Mouse (Mus musculus): ENCODE measurements around the gene Wnt6. TPM values are rescaled to one million over a fixed set of nuclear protein-coding genes. Genes with fewer than 3 reads are reported as not detected.
"Not testable (repeated sequence)": the region's sequence is repeated elsewhere in the genome, so short reads cannot be mapped to it uniquely, and the experiment has no call there.

Gene Wnt6
- polyA plus RNA-seq, 1 experiment from 2014 or later = 0.36 TPM

DNA sequence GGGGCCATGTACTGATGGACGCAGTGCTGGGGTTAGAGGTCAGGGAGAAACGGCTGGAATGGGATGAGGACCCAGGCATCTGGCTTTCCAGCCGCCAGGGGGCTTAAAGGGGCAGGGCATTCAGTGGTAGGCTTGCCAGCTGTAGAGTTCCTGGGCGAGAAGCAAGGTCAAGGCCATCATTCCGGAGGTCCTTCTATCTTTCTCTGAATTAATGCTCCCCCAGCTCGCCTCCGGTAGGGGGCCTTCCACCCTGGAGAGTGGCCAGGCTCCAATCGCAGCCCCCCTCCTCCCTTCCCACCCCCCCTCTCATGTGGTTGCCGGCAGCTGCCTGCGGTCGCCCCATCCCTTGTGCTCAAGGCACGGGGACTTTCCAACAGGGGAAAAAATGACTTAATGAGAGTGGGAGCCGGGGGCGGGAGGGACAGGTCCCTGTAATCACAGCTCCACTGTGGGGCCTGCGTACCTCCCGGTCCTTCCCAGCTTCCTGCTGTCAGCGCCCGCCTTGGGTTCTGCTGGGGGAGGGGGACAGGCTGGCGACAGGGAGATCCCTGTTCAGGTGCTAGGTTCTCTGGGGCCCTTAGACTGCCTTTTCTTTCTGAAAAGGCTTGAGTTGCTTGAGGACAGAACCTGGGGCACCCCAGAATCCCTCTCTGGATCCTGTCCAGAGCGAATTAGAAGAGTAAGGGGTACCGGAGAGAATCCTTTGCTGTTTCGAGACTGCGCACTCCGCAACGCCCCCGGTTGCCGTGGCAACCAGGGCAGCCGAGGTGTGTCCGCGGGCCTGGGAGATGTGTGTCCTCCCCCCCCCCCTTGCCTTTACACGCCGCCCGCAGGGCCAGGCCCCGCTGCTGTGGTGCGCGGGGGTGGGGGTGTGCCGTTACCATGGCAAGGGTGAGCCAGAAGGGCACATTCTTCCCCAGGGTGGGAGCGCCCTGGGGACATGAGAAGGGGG lies 34.9 kb downstream of the Wnt6 start:
- WGBS = 2% methylated on average over 35 of the region's 38 CpGs
- Histone ChIP-seq H3K4me3 (ENCODE audit: control insufficient read depth in 1 of 2, insufficient read depth in 1 of 2, low read depth in 1 of 2, low read length in 2 of 2) (peak overlapping the region; percentile 15 to 20), H3K4me2 (ENCODE audit: low read length) (peak overlapping the region; percentile 59), H3K9me3 (ENCODE audit: control insufficient read depth, low read length) (no peaks in the 10 kb centered on the region), H3K4me1 (ENCODE audit: control insufficient read depth in 2 of 2, insufficient read depth in 2 of 2, low read length in 2 of 2) (peaks cover 19 to 21% of the 10 kb centered on the region in 2 experiments; a peak in 3 of 4 replicates), H3K9ac (ENCODE audit: low read length) (0 out of 2 replicates have a peak overlapping the region, but pooled peaks have one; percentile 4), H3K27ac (replicated peaks in 1 of 2; ENCODE audit: control insufficient read depth in 1 of 2, insufficient read depth in 1 of 2, low read depth in 2 of 2, low read length in 2 of 2) (no peak overlapping the region), H3K36me3 (ENCODE audit: control insufficient read depth, insufficient read depth, low read length) (no peaks in the 10 kb centered on the region), H3K27me3 (ENCODE audit: control insufficient read depth, insufficient read depth, low read length) (peaks cover 82% of the 10 kb centered on the region)
- ATAC-seq (ENCODE audit: insufficient number of reproducible peaks, insufficient read depth, low FRiP score, low read depth) = 0 out of 2 replicates have a peak, but pooled peaks have one; percentile 23

DNA sequence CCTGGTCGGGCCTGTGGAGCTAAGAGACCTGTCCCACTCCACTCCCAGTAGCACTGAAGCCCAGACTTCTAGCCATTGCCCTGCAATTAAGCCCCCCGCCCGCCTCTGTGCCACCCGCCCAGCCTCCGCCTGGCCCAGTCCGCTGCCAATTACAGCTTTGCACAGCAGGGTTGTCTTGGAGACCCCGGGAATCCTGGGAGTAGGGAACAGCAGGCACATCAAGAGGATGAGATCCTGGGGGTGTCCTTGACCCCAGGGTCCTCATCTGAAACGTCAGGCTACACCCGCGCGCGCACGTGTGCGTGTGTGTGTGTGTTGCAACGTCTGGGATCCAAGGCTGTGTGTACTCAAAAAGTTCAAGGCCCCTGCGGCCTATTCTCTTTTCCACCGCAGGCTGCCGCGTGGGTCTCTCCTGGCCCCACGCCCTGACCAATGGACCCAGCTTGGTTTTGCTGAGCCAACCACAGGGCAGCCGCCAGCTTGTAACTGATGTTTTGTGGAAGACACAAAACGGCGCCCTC lies 35.9 kb downstream of the Wnt6 start:
- no peak for ATAC-seq (ENCODE audit: insufficient number of reproducible peaks, insufficient read depth, low FRiP score, low read depth)
- 7% methylated on average over 23 of the region's 23 CpGs for WGBS
- Histone ChIP-seq H3K27ac (replicated peaks in 1 of 2; ENCODE audit: control insufficient read depth in 1 of 2, insufficient read depth in 1 of 2, low read depth in 2 of 2, low read length in 2 of 2) (no peak overlapping the region), H3K27me3 (ENCODE audit: control insufficient read depth, insufficient read depth, low read length) (peaks cover 72% of the 10 kb centered on the region), H3K9me3 (ENCODE audit: control insufficient read depth, low read length) (no peaks in the 10 kb centered on the region), H3K9ac (ENCODE audit: low read length) (no peak overlapping the region), H3K36me3 (ENCODE audit: control insufficient read depth, insufficient read depth, low read length) (no peaks in the 10 kb centered on the region), H3K4me1 (ENCODE audit: control insufficient read depth in 2 of 2, insufficient read depth in 2 of 2, low read length in 2 of 2) (peaks cover 19 to 21% of the 10 kb centered on the region in 2 experiments; a peak in 3 of 4 replicates), H3K4me3 (ENCODE audit: control insufficient read depth in 1 of 2, insufficient read depth in 1 of 2, low read depth in 1 of 2, low read length in 2 of 2) (no peak overlapping the region; a peak in 1 of 4 replicates), H3K4me2 (ENCODE audit: low read length) (peak overlapping the region; percentile 51; the same call in 1 of the 2 replicates)

DNA sequence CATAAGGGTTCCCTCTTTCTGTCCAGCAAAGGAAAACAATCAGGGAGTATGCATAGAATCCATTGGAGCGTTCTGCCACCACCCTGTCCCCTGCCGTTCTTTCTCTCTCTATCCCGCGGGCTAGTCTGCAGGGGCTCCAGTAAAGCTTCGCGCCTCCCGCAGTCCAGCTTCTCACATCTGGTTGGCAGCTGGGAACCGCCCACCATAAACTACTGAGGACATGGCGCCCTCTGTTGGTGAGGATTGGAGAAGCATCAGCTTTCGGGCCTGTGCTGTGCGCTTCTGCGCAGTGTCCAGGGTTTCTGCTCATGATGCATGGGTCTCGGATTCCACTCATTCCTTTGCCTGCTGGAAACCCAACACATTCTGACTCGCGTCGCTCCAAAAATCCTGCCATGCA lies 36.4 kb downstream of the Wnt6 start:
- H3K27ac ChIP-seq (replicated peaks in 1 of 2; ENCODE audit: control insufficient read depth in 1 of 2, insufficient read depth in 1 of 2, low read depth in 2 of 2, low read length in 2 of 2) = no peak overlapping the region
- peak overlapping the region; percentile 51 for H3K4me2 ChIP-seq (ENCODE audit: low read length)
- H3K4me3 ChIP-seq (ENCODE audit: control insufficient read depth in 1 of 2, insufficient read depth in 1 of 2, low read depth in 1 of 2, low read length in 2 of 2) = peak overlapping the region; percentile 15 to 38
- peak; percentile 73; the same call in 1 of the 2 replicates for ATAC-seq (ENCODE audit: insufficient number of reproducible peaks, insufficient read depth, low FRiP score, low read depth)
- H3K27me3 ChIP-seq (ENCODE audit: control insufficient read depth, insufficient read depth, low read length) = peaks cover 67% of the 10 kb centered on the region
- H3K9ac ChIP-seq (ENCODE audit: low read length) = no peak overlapping the region; the same call in 1 of the 2 replicates
- H3K9me3 ChIP-seq (ENCODE audit: control insufficient read depth, low read length) = no peaks in the 10 kb centered on the region
- H3K36me3 ChIP-seq (ENCODE audit: control insufficient read depth, insufficient read depth, low read length) = no peaks in the 10 kb centered on the region
- under 1% methylated on average over 16 of the region's 16 CpGs for WGBS
- peaks cover 19 to 21% of the 10 kb centered on the region in 2 experiments; a peak in 3 of 4 replicates for H3K4me1 ChIP-seq (ENCODE audit: control insufficient read depth in 2 of 2, insufficient read depth in 2 of 2, low read length in 2 of 2)

DNA sequence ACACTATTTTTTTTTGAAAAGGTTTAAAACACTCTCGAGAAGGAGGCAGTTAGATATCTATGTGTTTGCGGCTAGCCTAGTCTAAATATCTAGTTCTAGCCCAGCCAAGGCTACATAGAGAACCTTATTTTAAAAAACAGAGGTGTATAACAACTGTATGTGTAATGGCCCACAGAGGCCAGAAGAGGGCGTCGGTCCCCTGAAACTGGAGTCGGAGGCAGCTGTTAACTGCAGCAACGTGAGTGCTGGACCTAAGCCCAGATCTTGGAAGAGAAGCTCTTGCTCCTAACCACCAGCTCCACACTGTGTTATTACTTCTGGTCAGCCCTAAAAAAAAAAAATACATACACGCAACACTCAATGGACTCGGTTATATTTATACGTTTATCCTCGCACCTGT lies 37.3 kb downstream of the Wnt6 start:
- 57% methylated on average over 10 of the region's 10 CpGs for WGBS
- Histone ChIP-seq H3K27ac (replicated peaks in 1 of 2; ENCODE audit: control insufficient read depth in 1 of 2, insufficient read depth in 1 of 2, low read depth in 2 of 2, low read length in 2 of 2) (no peak overlapping the region), H3K4me1 (ENCODE audit: control insufficient read depth in 2 of 2, insufficient read depth in 2 of 2, low read length in 2 of 2) (peaks cover 15 to 19% of the 10 kb centered on the region in 2 experiments; a peak in 2 of 4 replicates), H3K4me2 (ENCODE audit: low read length) (no peak overlapping the region), H3K27me3 (ENCODE audit: control insufficient read depth, insufficient read depth, low read length) (peaks cover 58% of the 10 kb centered on the region), H3K9ac (ENCODE audit: low read length) (no peak overlapping the region), H3K4me3 (ENCODE audit: control insufficient read depth in 1 of 2, insufficient read depth in 1 of 2, low read depth in 1 of 2, low read length in 2 of 2) (no peak overlapping the region), H3K9me3 (ENCODE audit: control insufficient read depth, low read length) (no peaks in the 10 kb centered on the region), H3K36me3 (ENCODE audit: control insufficient read depth, insufficient read depth, low read length) (no peaks in the 10 kb centered on the region)
- no peak for ATAC-seq (ENCODE audit: insufficient number of reproducible peaks, insufficient read depth, low FRiP score, low read depth)

DNA sequence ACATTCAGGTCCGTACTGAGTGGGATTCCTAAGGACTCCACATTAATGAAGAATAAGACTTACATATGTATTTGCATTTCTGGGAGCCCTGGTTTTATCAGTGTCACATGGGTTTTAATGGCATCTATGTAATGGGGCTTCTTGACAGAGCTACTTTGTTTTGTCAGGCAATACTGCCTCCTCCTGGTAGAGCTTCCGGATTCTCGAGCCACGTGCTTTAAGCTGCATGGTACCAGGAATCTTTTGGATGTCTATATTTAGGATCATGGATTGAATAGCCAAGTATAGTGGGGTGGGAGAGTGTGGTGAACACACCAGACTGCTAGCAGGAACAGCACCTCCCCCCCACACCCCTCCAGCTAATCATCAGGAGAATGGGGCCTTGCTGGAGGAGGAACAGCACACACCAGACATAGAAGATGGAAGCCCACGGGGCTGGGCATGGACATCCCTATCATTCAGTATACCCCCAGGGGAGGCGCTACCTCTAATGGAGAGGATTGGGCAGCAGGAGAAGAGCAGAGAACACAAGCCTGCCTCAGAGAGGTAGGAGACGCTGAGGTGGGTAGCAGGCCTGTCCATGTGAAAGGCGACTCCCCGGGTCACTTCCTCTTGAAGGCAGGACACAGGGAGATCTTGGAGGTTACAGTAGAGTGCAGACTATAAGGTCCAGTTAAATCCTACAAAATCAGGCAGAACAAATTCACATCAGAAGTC lies 43.4 kb downstream of the Wnt6 start:
- no peaks in the 10 kb centered on the region for H3K9me3 ChIP-seq (ENCODE audit: control insufficient read depth, low read length)
- no peak overlapping the region for H3K9ac ChIP-seq (ENCODE audit: low read length)
- 0 out of 2 replicates have a peak, but pooled peaks cover 2% of the 10 kb centered on the region for H3K27me3 ChIP-seq (ENCODE audit: control insufficient read depth, insufficient read depth, low read length)
- peaks cover 0 to 8% of the 10 kb centered on the region in 2 experiments; a peak in 1 of 4 replicates for H3K4me1 ChIP-seq (ENCODE audit: control insufficient read depth in 2 of 2, insufficient read depth in 2 of 2, low read length in 2 of 2)
- H3K27ac ChIP-seq (replicated peaks in 1 of 2; ENCODE audit: control insufficient read depth in 1 of 2, insufficient read depth in 1 of 2, low read depth in 2 of 2, low read length in 2 of 2) = no peak overlapping the region
- no peak for ATAC-seq (ENCODE audit: insufficient number of reproducible peaks, insufficient read depth, low FRiP score, low read depth)
- no peak overlapping the region for H3K4me2 ChIP-seq (ENCODE audit: low read length)
- 58% methylated on average over 9 of the region's 9 CpGs for WGBS
- no peaks in the 10 kb centered on the region for H3K36me3 ChIP-seq (ENCODE audit: control insufficient read depth, insufficient read depth, low read length)
- no peak overlapping the region for H3K4me3 ChIP-seq (ENCODE audit: control insufficient read depth in 1 of 2, insufficient read depth in 1 of 2, low read depth in 1 of 2, low read length in 2 of 2)

DNA sequence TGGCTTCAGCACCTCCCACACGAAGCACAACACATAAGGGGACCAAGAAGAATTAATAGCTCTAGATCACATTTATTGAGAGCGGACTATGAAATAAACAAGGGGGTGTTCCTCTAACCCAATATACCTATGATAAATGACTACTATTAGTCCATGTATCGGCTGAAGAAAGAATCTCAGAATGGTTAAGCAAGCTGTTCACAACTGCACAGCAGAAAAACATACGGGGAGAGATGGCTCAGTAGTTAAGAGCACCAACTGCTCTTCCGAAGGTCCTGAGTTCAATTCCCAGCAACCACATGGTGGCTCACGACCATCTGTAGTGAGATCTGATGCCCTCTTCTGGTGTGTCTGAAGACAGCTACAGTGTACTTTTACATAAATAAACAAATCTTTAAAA lies 44.3 kb downstream of the Wnt6 start:
- H3K27me3 ChIP-seq (ENCODE audit: control insufficient read depth, insufficient read depth, low read length); ATAC-seq (ENCODE audit: insufficient number of reproducible peaks, insufficient read depth, low FRiP score, low read depth); H3K9ac ChIP-seq (ENCODE audit: low read length); H3K27ac ChIP-seq (replicated peaks in 1 of 2; ENCODE audit: control insufficient read depth in 1 of 2, insufficient read depth in 1 of 2, low read depth in 2 of 2, low read length in 2 of 2); H3K4me2 ChIP-seq (ENCODE audit: low read length); H3K4me3 ChIP-seq (ENCODE audit: control insufficient read depth in 1 of 2, insufficient read depth in 1 of 2, low read depth in 1 of 2, low read length in 2 of 2); H3K36me3 ChIP-seq (ENCODE audit: control insufficient read depth, insufficient read depth, low read length); H3K9me3 ChIP-seq (ENCODE audit: control insufficient read depth, low read length); H3K4me1 ChIP-seq (ENCODE audit: control insufficient read depth in 2 of 2, insufficient read depth in 2 of 2, low read length in 2 of 2): not testable (repeated sequence)
- 93% methylated on average over 6 of the region's 6 CpGs for WGBS

DNA sequence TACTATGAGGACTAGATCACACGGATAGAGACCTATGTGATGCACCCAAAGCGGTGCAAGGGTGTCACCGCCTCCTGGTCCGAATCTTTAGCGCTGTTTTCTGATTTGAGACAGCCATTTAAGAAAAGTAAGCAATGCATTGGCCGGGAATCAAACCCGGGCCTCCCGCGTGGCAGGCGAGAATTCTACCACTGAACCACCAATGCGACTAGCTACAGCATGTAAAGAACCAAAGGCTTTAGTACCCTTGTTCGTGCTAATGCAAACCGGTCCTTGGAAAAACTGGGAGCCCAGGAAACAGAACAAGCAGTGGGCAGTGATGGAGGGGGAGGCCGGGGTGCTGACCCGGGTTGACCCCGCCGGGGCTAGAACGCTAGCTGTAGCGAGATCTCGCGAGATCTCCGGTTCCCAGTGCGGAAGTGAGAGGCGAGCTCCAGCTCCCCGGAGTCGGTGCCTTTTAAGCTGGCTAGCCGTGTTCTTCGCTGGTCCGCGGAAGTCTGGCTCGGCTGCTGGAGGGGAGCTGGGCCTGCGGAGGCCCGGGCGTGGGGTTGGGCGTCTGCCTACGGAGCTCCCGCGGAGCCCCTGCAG lies 45.0 kb downstream of the Wnt6 start:
- H3K9me3 ChIP-seq (ENCODE audit: control insufficient read depth, low read length) = no peaks in the 10 kb centered on the region
- peak overlapping the region; percentile 74 to 77 for H3K4me3 ChIP-seq (ENCODE audit: control insufficient read depth in 1 of 2, insufficient read depth in 1 of 2, low read depth in 1 of 2, low read length in 2 of 2)
- H3K36me3 ChIP-seq (ENCODE audit: control insufficient read depth, insufficient read depth, low read length) = no peaks in the 10 kb centered on the region
- 7% methylated on average over 38 of the region's 38 CpGs for WGBS
- peak overlapping the region; percentile 87 for H3K9ac ChIP-seq (ENCODE audit: low read length)
- peaks cover 0 to 8% of the 10 kb centered on the region in 2 experiments; a peak in 1 of 4 replicates for H3K4me1 ChIP-seq (ENCODE audit: control insufficient read depth in 2 of 2, insufficient read depth in 2 of 2, low read length in 2 of 2)
- peak overlapping the region; percentile 71 to 80 for H3K27ac ChIP-seq (replicated peaks in 1 of 2; ENCODE audit: control insufficient read depth in 1 of 2, insufficient read depth in 1 of 2, low read depth in 2 of 2, low read length in 2 of 2)
- peak; percentile 86 for ATAC-seq (ENCODE audit: insufficient number of reproducible peaks, insufficient read depth, low FRiP score, low read depth)
- no peaks in the 10 kb centered on the region for H3K27me3 ChIP-seq (ENCODE audit: control insufficient read depth, insufficient read depth, low read length)
- peak overlapping the region; percentile 77 for H3K4me2 ChIP-seq (ENCODE audit: low read length)
